Mouse (Mus musculus) brain, embryonic 14.5 days (tissue): ENCODE results near the gene Dlgap1.

ENCODE experiments used
- CTCF ChIP-seq: fragments of 200-500 bp; IDR thresholded peaks from 2 replicates; pipeline ENCODE4 v1.5.1; 2012; ENCODE audit warnings: inconsistent platforms, mild to moderate bottlenecking, moderate library complexity, borderline replicate concordance; ENCODE audit not compliant: insufficient read depth, insufficient read length; ENCODE audit errors: extremely low read depth
- POLR2A ChIP-seq: fragments of 200-500 bp; IDR thresholded peaks from 2 replicates; pipeline ENCODE4 v1.6.1; 2012; ENCODE audit warnings: mild to moderate bottlenecking, inconsistent platforms, borderline replicate concordance; ENCODE audit not compliant: poor library complexity, insufficient read depth, insufficient read length, severe bottlenecking; ENCODE audit errors: extremely low read depth

GRCm38 (mm10) chr17:70397708-70398107, 428.8 kb downstream of the Dlgap1 start:
- TF ChIP-seq POLR2A (no peak), CTCF (no peak)
